Mouse (Mus musculus): ENCODE data around the gene Plekhg6. TPM values are rescaled to one million over a fixed set of nuclear protein-coding genes. Genes with fewer than 3 reads are reported as not detected.

Plekhg6 gene
- polyA plus RNA-seq, 1 experiment = 0.45 TPM

DNA sequence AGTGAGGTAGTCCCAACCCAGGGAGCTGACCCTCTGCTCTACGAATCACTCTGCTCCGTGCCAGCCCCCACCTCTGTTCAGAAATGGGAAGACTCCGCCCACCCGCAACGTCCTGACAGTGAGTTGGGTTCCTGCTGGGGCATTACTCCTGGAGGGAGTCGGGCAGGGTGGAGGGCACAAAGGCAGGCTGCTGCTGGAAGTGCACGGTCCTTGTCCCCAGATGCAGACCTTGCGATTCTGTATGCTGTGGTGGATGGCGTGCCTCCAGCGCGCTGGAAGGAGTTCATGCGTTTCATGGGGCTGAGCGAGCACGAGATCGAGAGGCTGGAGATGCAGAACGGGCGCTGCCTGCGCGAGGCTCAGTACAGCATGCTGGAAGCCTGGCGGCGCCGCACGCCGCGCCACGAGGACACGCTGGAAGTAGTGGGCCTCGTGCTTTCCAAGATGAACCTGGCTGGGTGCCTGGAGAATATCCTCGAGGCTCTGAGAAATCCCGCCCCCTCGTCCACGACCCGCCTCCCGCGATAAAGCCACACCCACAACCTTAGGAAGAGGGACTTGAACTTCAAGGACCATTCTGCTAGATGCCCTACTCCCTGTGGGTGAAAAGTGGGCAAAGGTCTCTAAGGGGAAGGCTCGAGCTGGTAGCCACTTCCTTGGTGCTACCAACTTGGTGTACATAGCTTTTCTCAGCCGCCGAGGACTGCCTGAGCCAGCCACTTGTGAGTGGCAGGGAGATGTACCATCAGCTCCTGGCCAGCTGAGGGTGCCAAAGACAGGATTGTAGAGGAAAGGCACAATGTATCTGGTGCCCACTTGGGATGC, 18.9 kb downstream of the Plekhg6 start:
- Histone ChIP-seq H3K4me1 (ENCODE audit: control insufficient read depth, insufficient read depth, low read length) (peaks cover 3% of the 10 kb centered on the region; the same call in 1 of the 2 replicates), H3K27ac (ENCODE audit: control insufficient read depth, insufficient read depth, low read depth, low read length, poor library complexity) (no peak overlapping the region), H3K4me3 (replicated peaks; ENCODE audit: control insufficient read depth, low read depth, low read length) (no peak overlapping the region)
- WGBS = 82% methylated on average over 38 of the region's 38 CpGs
- TF ChIP-seq POLR2A (IDR thresholded peaks at IDR 0.05; ENCODE audit: borderline replicate concordance, control insufficient read depth, low read depth, low read length) (no peak), CTCF (IDR thresholded peaks at IDR 0.05; ENCODE audit: control insufficient read depth, insufficient read depth, low read length) (peak; percentile 33; the same call in 1 of the 2 replicates)

DNA sequence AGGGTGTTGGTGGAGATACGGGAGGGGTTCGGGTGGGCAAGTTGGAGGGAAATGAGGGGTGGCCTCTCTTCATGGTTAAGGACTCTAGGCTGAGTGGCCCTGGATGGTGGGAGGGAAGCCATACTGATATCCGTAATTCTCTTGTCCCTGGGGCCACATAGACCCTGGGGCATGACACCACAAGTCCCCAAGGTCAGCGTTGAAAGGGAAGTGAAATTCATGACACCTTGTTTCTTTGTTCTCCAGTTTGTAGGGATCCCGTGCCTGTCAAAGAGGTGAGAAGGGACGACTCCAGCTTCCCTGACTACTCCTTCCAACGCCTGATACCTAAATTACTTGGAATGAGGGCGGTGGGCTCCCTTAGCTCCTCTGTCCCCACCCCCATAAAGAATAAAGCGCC, 19.7 kb downstream of the Plekhg6 start:
- TF ChIP-seq POLR2A (IDR thresholded peaks at IDR 0.05; ENCODE audit: borderline replicate concordance, control insufficient read depth, low read depth, low read length) = no peak
- TF ChIP-seq CTCF (IDR thresholded peaks at IDR 0.05; ENCODE audit: control insufficient read depth, insufficient read depth, low read length) = no peak
- 68% methylated on average over 9 of the region's 9 CpGs for WGBS
- H3K4me3 ChIP-seq (replicated peaks; ENCODE audit: control insufficient read depth, low read depth, low read length) = no peak overlapping the region
- no peaks in the 10 kb centered on the region; the same call in 1 of the 2 replicates for H3K4me1 ChIP-seq (ENCODE audit: control insufficient read depth, insufficient read depth, low read length)
- no peak overlapping the region for H3K27ac ChIP-seq (ENCODE audit: control insufficient read depth, insufficient read depth, low read depth, low read length, poor library complexity)

DNA sequence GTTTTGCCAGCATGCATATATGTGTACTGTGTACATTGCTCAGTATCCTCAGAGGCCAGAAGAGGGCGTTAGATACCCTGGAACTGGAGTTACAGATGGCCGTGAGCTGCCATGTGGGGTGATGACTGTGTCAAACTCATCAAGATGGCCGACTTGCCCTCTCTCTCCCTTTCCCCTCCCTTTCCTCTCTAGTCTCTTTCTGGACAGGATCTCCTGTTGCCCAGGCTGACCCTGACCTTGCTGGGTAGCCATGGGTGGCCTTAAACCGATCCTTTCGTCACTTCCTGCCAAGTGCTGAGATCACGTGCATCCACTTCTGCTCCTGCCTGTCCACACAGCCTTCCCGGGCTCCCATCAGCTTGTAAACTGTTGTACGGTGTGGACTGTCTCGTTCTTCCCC, 20.6 kb downstream of the Plekhg6 start:
- 43% methylated on average over 9 of the region's 9 CpGs for WGBS
- H3K4me1 ChIP-seq (ENCODE audit: control insufficient read depth, insufficient read depth, low read length) = peaks cover 1% of the 10 kb centered on the region; the same call in 1 of the 2 replicates
- H3K27ac ChIP-seq (ENCODE audit: control insufficient read depth, insufficient read depth, low read depth, low read length, poor library complexity) = no peak overlapping the region
- H3K4me3 ChIP-seq (replicated peaks; ENCODE audit: control insufficient read depth, low read depth, low read length) = no peak overlapping the region
- TF ChIP-seq CTCF (IDR thresholded peaks at IDR 0.05; ENCODE audit: control insufficient read depth, insufficient read depth, low read length) (no peak), POLR2A (IDR thresholded peaks at IDR 0.05; ENCODE audit: borderline replicate concordance, control insufficient read depth, low read depth, low read length) (no peak)

DNA sequence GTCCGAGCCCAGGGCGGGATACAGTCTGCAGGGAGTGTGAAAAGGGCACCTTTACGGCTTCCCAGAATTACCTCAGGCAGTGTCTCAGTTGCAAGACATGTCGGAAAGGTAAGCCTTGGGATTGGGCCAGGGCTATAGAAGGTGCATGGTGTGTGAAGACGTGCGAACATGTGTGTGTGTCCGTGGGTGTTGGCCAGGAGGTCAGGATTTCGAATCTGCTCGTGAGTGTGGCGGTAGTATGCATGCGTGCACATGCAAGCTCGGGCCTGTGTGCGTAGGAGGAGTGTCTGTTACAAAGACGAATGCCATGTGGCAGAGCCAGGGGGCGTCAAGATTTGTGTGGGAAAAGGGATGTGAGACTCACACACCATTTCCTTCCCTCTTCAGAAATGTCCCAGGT, 23.3 kb downstream of the Plekhg6 start:
- 79% methylated on average over 15 of the region's 15 CpGs for WGBS
- peaks cover 4% of the 10 kb centered on the region; the same call in 1 of the 2 replicates for H3K4me1 ChIP-seq (ENCODE audit: control insufficient read depth, insufficient read depth, low read length)
- TF ChIP-seq CTCF (IDR thresholded peaks at IDR 0.05; ENCODE audit: control insufficient read depth, insufficient read depth, low read length) (no peak), POLR2A (IDR thresholded peaks at IDR 0.05; ENCODE audit: borderline replicate concordance, control insufficient read depth, low read depth, low read length) (no peak)
- no peak overlapping the region for H3K4me3 ChIP-seq (replicated peaks; ENCODE audit: control insufficient read depth, low read depth, low read length)
- no peak overlapping the region for H3K27ac ChIP-seq (ENCODE audit: control insufficient read depth, insufficient read depth, low read depth, low read length, poor library complexity)

DNA sequence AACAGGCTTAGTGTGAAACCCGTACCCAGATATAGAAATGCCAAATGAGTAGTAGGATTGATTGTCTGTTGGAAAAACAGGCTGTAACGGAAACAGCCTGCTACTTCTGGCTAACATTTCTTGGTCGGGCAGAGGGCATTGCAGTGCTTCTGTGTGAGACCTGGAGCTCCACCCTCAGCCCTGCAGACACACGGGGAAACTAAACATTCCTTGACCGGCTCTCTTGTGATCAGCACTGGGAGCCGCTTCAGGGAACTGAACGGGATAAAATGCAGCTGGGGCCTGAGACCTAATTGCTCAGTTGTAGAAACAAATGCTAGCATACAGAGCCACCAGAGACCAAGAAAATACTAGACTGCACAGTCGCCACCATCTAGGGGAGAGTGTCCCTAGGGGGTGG, 24.3 kb downstream of the Plekhg6 start:
- no peak for TF ChIP-seq POLR2A (IDR thresholded peaks at IDR 0.05; ENCODE audit: borderline replicate concordance, control insufficient read depth, low read depth, low read length)
- no peak for TF ChIP-seq CTCF (IDR thresholded peaks at IDR 0.05; ENCODE audit: control insufficient read depth, insufficient read depth, low read length)
- Histone ChIP-seq H3K4me3 (replicated peaks; ENCODE audit: control insufficient read depth, low read depth, low read length) (no peak overlapping the region), H3K27ac (ENCODE audit: control insufficient read depth, insufficient read depth, low read depth, low read length, poor library complexity) (no peak overlapping the region), H3K4me1 (ENCODE audit: control insufficient read depth, insufficient read depth, low read length) (peaks cover 6% of the 10 kb centered on the region)
- WGBS = 68% methylated on average over 8 of the region's 8 CpGs

DNA sequence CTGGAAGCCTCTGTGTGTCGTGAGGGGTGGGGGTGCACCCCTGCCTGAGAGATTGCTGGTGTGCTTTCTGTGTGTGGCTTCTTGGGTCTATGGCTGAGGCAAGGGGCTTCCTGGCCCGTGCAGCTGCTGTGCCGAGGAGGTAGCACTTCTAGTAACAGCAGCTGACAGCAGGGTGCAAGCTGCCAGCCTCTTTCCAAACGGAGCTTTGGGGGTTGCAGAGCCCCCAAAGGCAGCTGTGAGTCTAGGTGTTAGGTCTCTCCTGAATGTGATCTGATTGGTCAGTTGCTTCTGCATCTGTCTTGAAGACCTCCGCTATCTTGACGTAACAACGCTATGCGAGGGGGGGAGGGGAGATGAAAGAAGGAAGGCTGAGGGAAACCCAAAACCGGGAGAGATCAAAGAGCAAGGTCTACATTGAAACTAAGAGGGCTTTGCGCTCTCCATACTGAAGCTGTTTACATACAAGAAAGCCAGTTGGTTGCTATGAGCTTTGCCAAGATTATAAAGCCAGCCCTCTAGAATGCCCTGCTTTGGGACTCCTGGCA, 25.3 kb downstream of the Plekhg6 start:
- 9% methylated on average over 10 of the region's 10 CpGs for WGBS
- peak overlapping the region; percentile 28 for H3K27ac ChIP-seq (ENCODE audit: control insufficient read depth, insufficient read depth, low read depth, low read length, poor library complexity)
- TF ChIP-seq POLR2A (IDR thresholded peaks at IDR 0.05; ENCODE audit: borderline replicate concordance, control insufficient read depth, low read depth, low read length) (no peak), CTCF (IDR thresholded peaks at IDR 0.05; ENCODE audit: control insufficient read depth, insufficient read depth, low read length) (no peak)
- H3K4me3 ChIP-seq (replicated peaks; ENCODE audit: control insufficient read depth, low read depth, low read length) = no peak overlapping the region
- H3K4me1 ChIP-seq (ENCODE audit: control insufficient read depth, insufficient read depth, low read length) = peaks cover 6% of the 10 kb centered on the region

DNA sequence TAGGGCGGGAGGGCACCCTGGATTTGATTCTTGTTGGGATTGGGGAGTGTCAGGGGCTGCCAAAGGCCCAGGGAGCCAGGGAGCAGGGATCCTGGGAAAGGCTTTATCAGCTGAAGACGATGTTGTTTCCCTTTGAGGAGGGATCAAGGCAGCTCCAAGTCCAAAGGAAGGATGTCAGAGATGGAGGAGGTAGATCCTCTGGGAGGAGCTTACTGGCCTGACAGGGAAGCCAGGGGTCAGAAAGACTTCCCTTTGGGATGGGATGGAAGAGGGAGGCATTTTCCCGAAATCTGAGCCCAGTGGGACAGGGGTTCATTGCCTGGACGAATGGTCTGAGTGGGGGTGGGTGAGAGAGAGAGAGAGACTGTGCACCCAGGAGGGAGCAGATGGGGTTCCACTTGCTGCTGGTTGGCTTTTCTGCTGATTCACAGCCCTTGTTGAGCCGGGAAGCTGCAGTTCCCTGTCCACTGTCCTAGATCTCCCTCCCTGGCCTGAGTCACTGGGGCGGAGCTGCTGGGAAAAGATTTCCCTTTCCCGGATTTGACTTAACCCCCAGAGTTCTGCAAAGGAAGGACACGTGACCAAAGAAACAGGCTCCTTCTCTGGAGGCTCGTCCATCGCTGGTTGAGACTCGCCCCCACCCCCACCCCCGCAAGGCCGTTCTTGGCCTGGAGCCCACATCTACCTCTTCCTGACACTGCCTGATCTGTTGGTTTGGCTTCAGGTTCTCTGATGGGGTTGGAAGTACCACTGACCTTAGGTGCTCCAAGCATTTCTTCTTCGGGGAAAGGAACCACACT, 26.0 kb downstream of the Plekhg6 start:
- peaks cover 6% of the 10 kb centered on the region for H3K4me1 ChIP-seq (ENCODE audit: control insufficient read depth, insufficient read depth, low read length)
- TF ChIP-seq CTCF (IDR thresholded peaks at IDR 0.05; ENCODE audit: control insufficient read depth, insufficient read depth, low read length) (no peak), POLR2A (IDR thresholded peaks at IDR 0.05; ENCODE audit: borderline replicate concordance, control insufficient read depth, low read depth, low read length) (no peak)
- H3K27ac ChIP-seq (ENCODE audit: control insufficient read depth, insufficient read depth, low read depth, low read length, poor library complexity) = no peak overlapping the region
- WGBS = 14% methylated on average over 14 of the region's 14 CpGs
- peak overlapping the region; percentile 15 for H3K4me3 ChIP-seq (replicated peaks; ENCODE audit: control insufficient read depth, low read depth, low read length)

DNA sequence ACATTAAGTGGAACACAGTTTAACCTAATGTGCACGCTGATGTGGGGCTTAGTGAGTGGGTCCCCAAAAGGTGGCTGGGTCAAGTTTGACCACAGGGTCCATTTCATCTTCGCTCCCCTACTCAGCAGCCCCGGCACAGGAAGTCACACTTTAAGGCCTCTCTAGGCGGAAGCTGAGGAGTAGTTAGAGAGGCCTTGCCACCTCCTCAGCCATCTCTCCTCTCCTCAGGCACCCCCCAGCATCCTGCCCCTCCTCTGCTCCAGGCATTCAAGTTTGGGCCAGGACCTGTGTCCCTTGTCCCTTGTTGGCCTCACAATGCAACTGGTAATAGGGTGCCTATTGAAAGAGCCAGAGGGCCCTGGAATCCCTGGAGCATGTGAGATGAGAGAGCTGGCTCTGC, 26.9 kb downstream of the Plekhg6 start:
- 8% methylated on average over 4 of the region's 4 CpGs for WGBS
- peaks cover 7% of the 10 kb centered on the region for H3K4me1 ChIP-seq (ENCODE audit: control insufficient read depth, insufficient read depth, low read length)
- no peak for TF ChIP-seq POLR2A (IDR thresholded peaks at IDR 0.05; ENCODE audit: borderline replicate concordance, control insufficient read depth, low read depth, low read length)
- peak overlapping the region; percentile 42 for H3K4me3 ChIP-seq (replicated peaks; ENCODE audit: control insufficient read depth, low read depth, low read length)
- H3K27ac ChIP-seq (ENCODE audit: control insufficient read depth, insufficient read depth, low read depth, low read length, poor library complexity) = no peak overlapping the region

All from bone marrow, adult 2 months (tissue).